25 mouse cellular contexts compared by ENCODE assay signal in genomic region chr11:114542167-114542566, GRCm38 (mm10).
DNase-seq lines count a peak whose midpoint lies in the region; ATAC-seq and TF ChIP-seq lines count a peak whose summit lies in the region.
"Had no signal": no experiment of that assay in that cellular context is flagged by ENCODE, and none has a peak within 500 bp of the region (broad histone marks: within the 10 kb centered on the region; RNA-seq: fewer than 3 reads in every experiment).

No protein-coding gene starts in this region.

- H3K9ac ChIP-seq in hindbrain, embryonic 13.5 days = no peak overlapping the region
- H3K9ac ChIP-seq in stomach, embryonic 15.5 days = no peak overlapping the region
- H3K9ac ChIP-seq in stomach, postnatal 0 days (ENCODE audit: low read length) = no peak overlapping the region
- peak overlapping the region; percentile 8; the same call in 1 of the 2 replicates for H3K9ac ChIP-seq in ES-E14 (ENCODE audit: insufficient read depth, low read depth, low read length, poor library complexity, severe bottlenecking)
- no peak overlapping the region for H3K9ac ChIP-seq in limb, embryonic 14.5 days (ENCODE audit: low read depth, low read length, severe bottlenecking)
- H3K9ac ChIP-seq: forebrain, embryonic 13.5 days; heart, embryonic 15.5 days; hindbrain, embryonic 14.5 days; limb, embryonic 15.5 days; liver, embryonic 15.5 days; lung, embryonic 14.5 days; midbrain, embryonic 13.5 days had no signal

- peaks cover 48% of the 10 kb centered on the region for H3K4me1 ChIP-seq in hindbrain, embryonic 10.5 days (replicated peaks)
- peaks cover 36% of the 10 kb centered on the region for H3K4me1 ChIP-seq in hindbrain, embryonic 13.5 days (replicated peaks)
- H3K4me1 ChIP-seq in stomach, embryonic 15.5 days = peaks cover 3% of the 10 kb centered on the region; the same call in 1 of the 2 replicates
- no peaks in the 10 kb centered on the region for H3K4me1 ChIP-seq in stomach, postnatal 0 days (replicated peaks; ENCODE audit: control insufficient read depth, insufficient read depth)
- peaks cover 6 to 26% of the 10 kb centered on the region in 2 experiments; a peak in 2 of 4 replicates for H3K4me1 ChIP-seq in ES-E14 (ENCODE audit: control insufficient read depth in 2 of 2, insufficient read depth in 2 of 2, low read length in 2 of 2, poor library complexity in 1 of 2)
- no peaks in the 10 kb centered on the region for H3K4me1 ChIP-seq in limb, embryonic 14.5 days (ENCODE audit: control insufficient read depth, insufficient read depth, low read length)
- H3K4me1 ChIP-seq: heart, embryonic 15.5 days; liver, embryonic 15.5 days had no signal

- H3K27me3 ChIP-seq in hindbrain, embryonic 10.5 days (ENCODE audit: insufficient read depth, poor library complexity, severe bottlenecking) = no peaks in the 10 kb centered on the region
- H3K27me3 ChIP-seq in hindbrain, embryonic 13.5 days = no peaks in the 10 kb centered on the region
- no peaks in the 10 kb centered on the region for H3K27me3 ChIP-seq in stomach, embryonic 15.5 days (replicated peaks)
- no peaks in the 10 kb centered on the region for H3K27me3 ChIP-seq in stomach, postnatal 0 days (ENCODE audit: control insufficient read depth, insufficient read depth, low read length)
- H3K27me3 ChIP-seq in limb, embryonic 14.5 days (ENCODE audit: control insufficient read depth, insufficient read depth, low read length) = no peaks in the 10 kb centered on the region
- H3K27me3 ChIP-seq: forebrain, embryonic 13.5 days; heart, embryonic 15.5 days; limb, embryonic 15.5 days; liver, embryonic 15.5 days; midbrain, embryonic 13.5 days had no signal

- no peak overlapping the region for H3K4me2 ChIP-seq in hindbrain, embryonic 13.5 days
- H3K4me2 ChIP-seq in stomach, embryonic 15.5 days = no peak overlapping the region
- no peak overlapping the region for H3K4me2 ChIP-seq in stomach, postnatal 0 days (replicated peaks; ENCODE audit: low read depth)
- no peak overlapping the region for H3K4me2 ChIP-seq in limb, embryonic 14.5 days (replicated peaks; ENCODE audit: low read depth, low read length, severe bottlenecking)
- H3K4me2 ChIP-seq: forebrain, embryonic 13.5 days; heart, embryonic 15.5 days; hindbrain, embryonic 14.5 days; limb, embryonic 15.5 days; liver, embryonic 15.5 days; lung, embryonic 14.5 days; midbrain, embryonic 13.5 days had no signal

- no peaks in the 10 kb centered on the region for H3K9me3 ChIP-seq in hindbrain, embryonic 10.5 days
- no peaks in the 10 kb centered on the region for H3K9me3 ChIP-seq in hindbrain, embryonic 13.5 days
- no peaks in the 10 kb centered on the region for H3K9me3 ChIP-seq in stomach, embryonic 15.5 days
- H3K9me3 ChIP-seq in stomach, postnatal 0 days (ENCODE audit: control insufficient read depth, low read length) = no peaks in the 10 kb centered on the region
- no peaks in the 10 kb centered on the region for H3K9me3 ChIP-seq in ES-E14 (ENCODE audit: control insufficient read depth, insufficient read depth, low read depth, low read length)
- H3K9me3 ChIP-seq in limb, embryonic 14.5 days (ENCODE audit: control insufficient read depth, low read length) = no peaks in the 10 kb centered on the region
- H3K9me3 ChIP-seq: heart, embryonic 15.5 days; limb, embryonic 15.5 days; liver, embryonic 15.5 days had no signal

- no peak for TF ChIP-seq EP300 in stomach, postnatal 0 days (optimal IDR thresholded peaks at IDR 0.05)

- DNase-seq in hindbrain, embryonic 10.5 days (ENCODE audit: low spot score) = no peak
- DNase-seq in stomach, postnatal 0 days (ENCODE audit: low spot score) = no peak
- no peak for DNase-seq in ES-E14 (ENCODE audit: low read depth, low spot score)
- DNase-seq in limb, embryonic 14.5 days (ENCODE audit: low spot score) = no peak
- DNase-seq in right cerebral cortex, adult 18-20 months = no peak
- DNase-seq: adrenal gland, adult 8-10 months; B cell, adult 2 months; cerebellum, adult 2 months; gastrocnemius, postnatal 10 days; kidney, adult 18-20 months; kidney, postnatal 36 days; lung, postnatal 36 days; right cerebral cortex, postnatal 14 days; thymus, postnatal 4 days had no signal

- no peaks in the 10 kb centered on the region for H3K36me3 ChIP-seq in hindbrain, embryonic 10.5 days
- H3K36me3 ChIP-seq in hindbrain, embryonic 13.5 days = no peaks in the 10 kb centered on the region
- no peaks in the 10 kb centered on the region for H3K36me3 ChIP-seq in stomach, embryonic 15.5 days
- no peaks in the 10 kb centered on the region for H3K36me3 ChIP-seq in stomach, postnatal 0 days (ENCODE audit: control insufficient read depth, insufficient read depth, low read length)
- H3K36me3 ChIP-seq in ES-E14 (ENCODE audit: control insufficient read depth, insufficient read depth, low read length, poor library complexity, severe bottlenecking) = no peaks in the 10 kb centered on the region
- H3K36me3 ChIP-seq in limb, embryonic 14.5 days (ENCODE audit: control insufficient read depth, insufficient read depth, low read length) = no peaks in the 10 kb centered on the region
- H3K36me3 ChIP-seq: heart, embryonic 15.5 days; limb, embryonic 15.5 days; liver, embryonic 15.5 days; midbrain, embryonic 13.5 days had no signal

- in situ Hi-C loops in ES-E14 (cut with MboI; ENCODE audit: low sequenced_read_pairs in 2 of 2, unreplicated experiment in 2 of 2) = no loop called here

- H3K4me3 ChIP-seq in hindbrain, embryonic 10.5 days = no peak overlapping the region
- H3K4me3 ChIP-seq in hindbrain, embryonic 13.5 days = no peak overlapping the region
- no peak overlapping the region for H3K4me3 ChIP-seq in stomach, embryonic 15.5 days (replicated peaks)
- no peak overlapping the region for H3K4me3 ChIP-seq in stomach, postnatal 0 days (ENCODE audit: low read depth, low read length)
- H3K4me3 ChIP-seq in ES-E14 (ENCODE audit: insufficient read depth in 1 of 2, low read depth in 1 of 2, low read length in 2 of 2, poor library complexity in 1 of 2, severe bottlenecking in 1 of 2) = peak overlapping the region; percentile 49 to 67
- H3K4me3 ChIP-seq in limb, embryonic 14.5 days (replicated peaks; ENCODE audit: low read length) = no peak overlapping the region
- H3K4me3 ChIP-seq: forebrain, embryonic 13.5 days; heart, embryonic 15.5 days; layer of hippocampus, adult 2 months; limb, embryonic 15.5 days; liver, embryonic 15.5 days; megakaryocyte, embryonic 14.5 days; midbrain, embryonic 13.5 days had no signal

- TF ChIP-seq POLR2A in limb, embryonic 14.5 days (IDR thresholded peaks at IDR 0.05; ENCODE audit: borderline replicate concordance, extremely low read depth, insufficient read depth, insufficient read length) = no peak

- ATAC-seq in hindbrain, embryonic 13.5 days (ENCODE audit: low FRiP score) = no peak
- ATAC-seq in stomach, embryonic 15.5 days (ENCODE audit: insufficient read depth, low FRiP score, low read depth) = peak; percentile 35; the same call in 1 of the 2 replicates
- ATAC-seq in stomach, postnatal 0 days (ENCODE audit: low FRiP score, low TSS enrichment) = no peak
- 0 out of 2 replicates have a peak, but pooled peaks have one; percentile 6 for ATAC-seq in limb, embryonic 14.5 days (ENCODE audit: low FRiP score, low read depth)
- ATAC-seq: forebrain, embryonic 13.5 days; midbrain, embryonic 13.5 days had no signal

- TF ChIP-seq CTCF in stomach, postnatal 0 days (IDR thresholded peaks at IDR 0.05; ENCODE audit: low read depth) = no peak

- 0 out of 2 replicates have a peak overlapping the region, but pooled peaks have one; percentile 12 for H3K27ac ChIP-seq in hindbrain, embryonic 10.5 days
- H3K27ac ChIP-seq in hindbrain, embryonic 13.5 days = no peak overlapping the region
- H3K27ac ChIP-seq in stomach, embryonic 15.5 days = no peak overlapping the region
- H3K27ac ChIP-seq in stomach, postnatal 0 days (replicated peaks) = no peak overlapping the region
- no peak overlapping the region; the same call in 1 of the 2 replicates for H3K27ac ChIP-seq in ES-E14 (ENCODE audit: insufficient read depth, low read depth, low read length, poor library complexity, severe bottlenecking)
- no peak overlapping the region for H3K27ac ChIP-seq in limb, embryonic 14.5 days (replicated peaks; ENCODE audit: low read depth, low read length)
- H3K27ac ChIP-seq: forebrain, embryonic 13.5 days; heart, embryonic 15.5 days; hindbrain, embryonic 14.5 days; layer of hippocampus, adult 2 months; limb, embryonic 15.5 days; liver, embryonic 15.5 days; midbrain, embryonic 13.5 days had no signal

- WGBS in hindbrain, embryonic 10.5 days = 61% methylated on average over 8 of the region's 8 CpGs
- whole genome bisulfite sequencing in hindbrain, embryonic 13.5 days = 73% methylated on average over 8 of the region's 8 CpGs
- 58% methylated on average over 8 of the region's 8 CpGs for WGBS in stomach, embryonic 15.5 days
- WGBS in stomach, postnatal 0 days = 55% methylated on average over 8 of the region's 8 CpGs
- WGBS in limb, embryonic 14.5 days = 63% methylated on average over 8 of the region's 8 CpGs

TF ChIP-seq in ES-E14, 5 proteins besides CTCF, POLR2A, EP300 and RAD21:
- TF ChIP-seq CHD2 (IDR thresholded peaks at IDR 0.05; ENCODE audit: low read depth, low read length) (no peak), ZC3H11A (IDR thresholded peaks at IDR 0.05; ENCODE audit: borderline replicate concordance, low read depth, low read length) (no peak), HCFC1 (IDR thresholded peaks at IDR 0.05; ENCODE audit: borderline replicate concordance, insufficient read depth, low read length) (no peak), ZNF384 (IDR thresholded peaks at IDR 0.05; ENCODE audit: low read depth, low read length) (no peak), MAFK (IDR thresholded peaks at IDR 0.05; ENCODE audit: insufficient read depth, low read depth, low read length) (no peak)

Comparison
In these comparisons a context has a peak if more than half of its experiments do, and no peak if none do; other contexts are left out.
1. ATAC-seq: peak in stomach, embryonic 15.5 days (single experiment) and limb, embryonic 14.5 days (single experiment); none in hindbrain, embryonic 13.5 days (single experiment) and stomach, postnatal 0 days (single experiment).
2. H3K4me3 ChIP-seq: peak in ES-E14 (2 of 2); none in hindbrain, embryonic 10.5 days (single experiment), hindbrain, embryonic 13.5 days (single experiment), stomach, embryonic 15.5 days (single experiment), stomach, postnatal 0 days (single experiment) and limb, embryonic 14.5 days (single experiment).